In the genomic region with DNA sequence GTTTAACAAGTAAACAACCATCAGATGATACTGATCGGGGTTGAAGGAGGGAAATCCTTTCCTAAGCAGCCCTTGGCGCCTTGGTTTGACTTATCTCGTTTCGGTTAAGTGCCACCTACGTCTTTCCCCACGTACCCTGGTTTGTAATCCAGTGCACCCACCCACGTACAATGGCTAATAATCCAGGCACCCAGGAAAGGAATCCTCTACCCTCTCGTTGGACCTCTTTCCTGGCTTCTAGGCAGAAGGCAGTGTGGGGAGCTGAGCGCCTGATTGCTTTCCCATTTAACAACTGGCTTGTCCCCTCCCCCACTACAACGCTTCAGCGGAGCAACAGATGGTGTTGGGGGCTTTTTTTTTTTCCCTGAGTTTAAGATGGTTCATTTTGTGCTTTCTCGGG, we compare ENCODE assay signal across 8 mouse cellular contexts.
A peak's percentile ranks its signal among the peaks of the same experiment; 100 is the strongest.
DNase-seq lines count a peak whose midpoint lies in the region; ATAC-seq lines count a peak whose summit lies in the region.

No protein-coding gene starts in this region.

- peak overlapping the region; percentile 66 for H3K27ac ChIP-seq in forebrain, embryonic 12.5 days
- H3K27ac ChIP-seq in hindbrain, embryonic 15.5 days (replicated peaks) = peak overlapping the region; percentile 75
- H3K27ac ChIP-seq in liver, embryonic 11.5 days (ENCODE audit: low read depth, low read length) = no peak overlapping the region
- 0 out of 2 replicates have a peak overlapping the region, but pooled peaks have one; percentile 46 for H3K27ac ChIP-seq in neural tube, embryonic 12.5 days

- ATAC-seq in forebrain, embryonic 12.5 days (ENCODE audit: low FRiP score) = peak; percentile 45; the same call in 1 of the 2 replicates
- 0 out of 2 replicates have a peak, but pooled peaks have one; percentile 14 for ATAC-seq in hindbrain, embryonic 15.5 days (ENCODE audit: low FRiP score, low read depth)
- no peak for ATAC-seq in liver, embryonic 11.5 days (replicated peaks; ENCODE audit: low FRiP score)
- ATAC-seq in neural tube, embryonic 12.5 days (ENCODE audit: low FRiP score, low read depth) = peak; percentile 29; the same call in 1 of the 2 replicates

- H3K4me3 ChIP-seq in forebrain, embryonic 12.5 days (replicated peaks) = peak overlapping the region; percentile 38
- H3K4me3 ChIP-seq in hindbrain, embryonic 15.5 days = peak overlapping the region; percentile 40
- H3K4me3 ChIP-seq in liver, embryonic 11.5 days (ENCODE audit: low read depth, low read length) = peak overlapping the region; percentile 51
- peak overlapping the region; percentile 35 for H3K4me3 ChIP-seq in neural tube, embryonic 12.5 days

- H3K9me3 ChIP-seq in forebrain, embryonic 12.5 days = no peaks in the 10 kb centered on the region
- H3K9me3 ChIP-seq in hindbrain, embryonic 15.5 days = no peaks in the 10 kb centered on the region
- H3K9me3 ChIP-seq in liver, embryonic 11.5 days (ENCODE audit: control insufficient read depth, low read length) = no peaks in the 10 kb centered on the region
- H3K9me3 ChIP-seq in neural tube, embryonic 12.5 days = no peaks in the 10 kb centered on the region

- H3K27me3 ChIP-seq in forebrain, embryonic 12.5 days = 0 out of 2 replicates have a peak, but pooled peaks cover 5% of the 10 kb centered on the region
- no peaks in the 10 kb centered on the region for H3K27me3 ChIP-seq in hindbrain, embryonic 15.5 days
- no peaks in the 10 kb centered on the region for H3K27me3 ChIP-seq in liver, embryonic 11.5 days (replicated peaks; ENCODE audit: control insufficient read depth, insufficient read depth, low read length)
- no peaks in the 10 kb centered on the region for H3K27me3 ChIP-seq in neural tube, embryonic 12.5 days (replicated peaks)

- peak overlapping the region; percentile 77 for H3K4me2 ChIP-seq in forebrain, embryonic 12.5 days
- peak overlapping the region; percentile 90 for H3K4me2 ChIP-seq in hindbrain, embryonic 15.5 days
- H3K4me2 ChIP-seq in liver, embryonic 11.5 days = peak overlapping the region; percentile 84
- peak overlapping the region; percentile 78 for H3K4me2 ChIP-seq in neural tube, embryonic 12.5 days (replicated peaks)

- H3K36me3 ChIP-seq in forebrain, embryonic 12.5 days (replicated peaks) = no peaks in the 10 kb centered on the region
- no peaks in the 10 kb centered on the region for H3K36me3 ChIP-seq in hindbrain, embryonic 15.5 days
- no peaks in the 10 kb centered on the region for H3K36me3 ChIP-seq in liver, embryonic 11.5 days (ENCODE audit: control insufficient read depth, insufficient read depth, low read length)
- H3K36me3 ChIP-seq in neural tube, embryonic 12.5 days = no peaks in the 10 kb centered on the region

- WGBS in forebrain, embryonic 12.5 days = under 1% methylated on average over 12 of the region's 12 CpGs
- WGBS in hindbrain, embryonic 15.5 days = 2% methylated on average over 12 of the region's 12 CpGs
- under 1% methylated on average over 12 of the region's 12 CpGs for WGBS in liver, embryonic 11.5 days
- WGBS in neural tube, embryonic 12.5 days = 3% methylated on average over 12 of the region's 12 CpGs

- peaks cover 36% of the 10 kb centered on the region for H3K4me1 ChIP-seq in forebrain, embryonic 12.5 days
- peaks cover 31% of the 10 kb centered on the region for H3K4me1 ChIP-seq in hindbrain, embryonic 15.5 days (replicated peaks)
- H3K4me1 ChIP-seq in liver, embryonic 11.5 days (replicated peaks; ENCODE audit: control insufficient read depth, insufficient read depth, low read length) = peaks cover 7% of the 10 kb centered on the region; the same call in 1 of the 2 replicates
- peaks cover 27% of the 10 kb centered on the region for H3K4me1 ChIP-seq in neural tube, embryonic 12.5 days

- peak; percentile 59 for DNase-seq in layer of hippocampus, adult 11-12 months (ENCODE audit: low spot score)
- DNase-seq in layer of hippocampus, adult 9-10 months (ENCODE audit: low spot score) = no peak
- DNase-seq in adrenal gland, postnatal 36 days = peak; percentile 19 to 47
- no peak for DNase-seq in liver, embryonic 11.5 days (ENCODE audit: low spot score)
- DNase-seq in adipocyte (ENCODE audit: low spot score) = no peak

- peak overlapping the region; percentile 58 for H3K9ac ChIP-seq in forebrain, embryonic 12.5 days
- peak overlapping the region; percentile 47 for H3K9ac ChIP-seq in hindbrain, embryonic 15.5 days
- 0 out of 2 replicates have a peak overlapping the region, but pooled peaks have one; percentile 3 for H3K9ac ChIP-seq in liver, embryonic 11.5 days (ENCODE audit: low read depth, low read length)
- H3K9ac ChIP-seq in neural tube, embryonic 12.5 days = peak overlapping the region; percentile 49

Comparison
In these comparisons a context has a peak if more than half of its experiments do, and no peak if none do; other contexts are left out.
1. DNase-seq: peak in layer of hippocampus, adult 11-12 months (single experiment) and adrenal gland, postnatal 36 days (2 of 2); none in layer of hippocampus, adult 9-10 months (single experiment), liver, embryonic 11.5 days (single experiment) and adipocyte (single experiment).
2. H3K9ac ChIP-seq: peak in every context shown above with its lines; median percentile 58 in forebrain, embryonic 12.5 days; 49 in neural tube, embryonic 12.5 days; 47 in hindbrain, embryonic 15.5 days; 3 in liver, embryonic 11.5 days.
3. Peak in every context shown above with its lines, with median percentiles within 50 percentile points of each other: H3K4me2 ChIP-seq and H3K4me3 ChIP-seq.